Mouse (Mus musculus) neutrophil, adult 83 days (primary cell): ENCODE data around the gene Gngt1. TPM values are rescaled to one million over a fixed set of nuclear protein-coding genes. Genes with fewer than 3 reads are reported as not detected.

Experiments used
- total RNA-seq, 2 experiments: library from RNA; stranded (reverse); gene quantifications; one replicate each; pipeline ENCODE4 v1.2.4; 2023

Gngt1 gene
- total RNA-seq = not detected

DNA sequence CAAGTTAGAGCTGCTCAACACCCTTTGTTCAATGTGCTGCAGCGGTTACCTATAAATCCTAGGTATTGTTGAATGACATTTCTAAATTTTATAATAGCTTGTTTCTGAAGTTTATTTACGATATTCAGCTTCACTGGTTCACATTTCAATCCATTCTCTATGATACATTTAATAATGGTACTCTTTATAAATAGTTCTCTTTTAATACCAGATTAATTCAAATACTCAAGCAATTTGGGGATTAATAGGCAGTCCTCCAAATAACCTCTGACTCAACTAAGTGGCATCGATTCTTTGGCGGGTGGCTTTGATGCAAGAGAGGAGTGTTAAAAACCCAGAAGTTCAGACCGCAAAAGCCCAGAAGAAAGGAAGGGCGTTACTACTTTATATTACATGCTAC lies at the start of gene Gngt1:
Gene Gngt1, plus strand, starts transcription at position 301 of the 400 bp plus-strand sequence.

DNA sequence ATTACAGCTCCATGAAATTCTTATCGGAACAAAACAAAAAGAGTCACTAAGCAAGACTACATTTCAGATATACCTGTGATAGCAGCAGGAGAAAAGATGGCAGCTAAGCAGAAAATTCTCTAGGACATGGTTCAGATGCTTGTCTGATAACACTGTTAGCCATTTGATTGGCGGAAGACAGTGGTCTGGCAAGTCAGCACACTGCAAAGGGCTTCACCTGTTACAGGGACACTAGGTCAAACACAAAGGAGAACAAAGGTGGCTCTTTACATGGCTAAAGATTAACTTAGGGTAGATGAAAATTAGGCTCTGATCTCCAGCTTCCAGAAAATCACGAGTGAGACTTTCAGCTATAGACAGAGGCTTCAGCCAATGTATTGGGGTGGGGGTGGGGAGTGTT lies 4.8 kb upstream of the Gngt1 start, which contains the start of gene Tfpi2:
Gene Tfpi2, minus strand, starts transcription at position 170 of the 400 bp plus-strand sequence.

DNA sequence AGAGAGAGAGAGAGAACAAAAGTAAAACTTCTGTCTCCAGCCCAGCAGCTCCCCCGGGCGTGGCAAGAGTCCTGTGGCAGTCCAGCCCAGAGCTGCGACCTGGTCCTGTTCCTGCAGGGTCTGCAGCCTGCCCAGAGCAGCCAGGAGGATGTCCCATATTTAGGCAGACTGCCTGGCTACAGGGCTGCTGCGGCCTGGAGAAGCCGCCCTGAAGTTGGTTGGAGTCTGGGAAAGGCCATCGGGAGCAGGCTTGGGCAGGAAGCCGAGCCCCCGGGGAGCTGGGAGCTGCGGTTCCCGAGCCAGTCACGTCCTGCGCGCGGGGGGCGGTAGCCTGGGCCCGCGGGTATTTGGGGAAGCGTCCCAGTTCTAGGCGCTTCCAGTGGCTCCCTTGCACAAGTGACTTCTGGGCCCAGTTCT lies 10.3 kb downstream of the Gngt1 start, which contains the start of gene Gng11:
Gene Gng11, plus strand, starts transcription at position 15 of the 417 bp plus-strand sequence.

Other genes with a start within 250 kb of the Gngt1 start
- not detected for gene Calcr, start 229.1 kb upstream of the Gngt1 start, total RNA-seq
- gene Tfpi2, start 4.9 kb upstream of the Gngt1 start, total RNA-seq = under 1 TPM; 0.35 to 0.81 TPM
- 1 to 10 TPM; 1.0 to 1.4 TPM for gene Gng11, start 10.1 kb downstream of the Gngt1 start, total RNA-seq
- gene Bet1, start 93.2 kb downstream of the Gngt1 start, total RNA-seq = 10 to 100 TPM; 13.5 to 16.1 TPM